Mouse (Mus musculus) liver, postnatal 0 days (tissue): ENCODE measurements around the gene Palld. TPM values are rescaled to one million over a fixed set of nuclear protein-coding genes. Genes with fewer than 3 reads are reported as not detected.

ENCODE experiments used
- ATAC-seq: fragments of 200-750 bp; cut with Nextera tagmentation; 2 replicates; pipeline ENCODE4 v1.8.0; 2017; ENCODE audit warnings: mild to moderate bottlenecking, moderate library complexity
- DNase-seq: peaks from one replicate; pipeline ENCODE4 v3.0.0-alpha.2; 2016
- H3K27ac ChIP-seq: fragments of 300-500 bp; sonication (generic); 2 replicates; pipeline ENCODE4 v1.5.1; 2014; ENCODE audit warnings: antibody characterized with exemption, moderate library complexity, mild to moderate bottlenecking, low read depth
- H3K27me3 ChIP-seq: fragments of 300-500 bp; sonication (generic); 2 replicates; pipeline ENCODE4 v1.6.1; 2014; ENCODE audit warnings: low read length, control low read depth, mixed read lengths; ENCODE audit not compliant: insufficient read depth
- H3K36me3 ChIP-seq: fragments of 300-500 bp; sonication (generic); replicated peaks from 2 replicates; pipeline ENCODE4 v1.6.1; 2014; ENCODE audit warnings: mild to moderate bottlenecking, control low read depth, low read length, moderate library complexity, mixed read lengths; ENCODE audit not compliant: insufficient read depth
- H3K4me1 ChIP-seq: fragments of 300-500 bp; sonication (generic); 2 replicates; pipeline ENCODE4 v1.6.1; 2014; ENCODE audit warnings: antibody characterized with exemption, mild to moderate bottlenecking, control low read depth; ENCODE audit not compliant: insufficient read depth
- H3K4me2 ChIP-seq: fragments of 300-500 bp; sonication (generic); 2 replicates; pipeline ENCODE4 v1.6.1; 2014; ENCODE audit warnings: low read depth, mild to moderate bottlenecking, low read length, moderate library complexity, mixed read lengths
- H3K4me3 ChIP-seq: fragments of 300-500 bp; sonication (generic); 2 replicates; pipeline ENCODE4 v1.5.1; 2014; ENCODE audit warnings: low read depth, low read length
- H3K9ac ChIP-seq: fragments of 300-500 bp; sonication (generic); replicated peaks from 2 replicates; pipeline ENCODE4 v1.6.1; 2014; ENCODE audit warnings: mild to moderate bottlenecking, moderate library complexity
- H3K9me3 ChIP-seq: fragments of 300-500 bp; sonication (generic); 2 replicates; pipeline ENCODE4 v1.6.1; 2016; ENCODE audit warnings: mild to moderate bottlenecking, control low read depth, low read length, mixed read lengths
- CTCF ChIP-seq: sonication (generic); IDR thresholded peaks from 2 replicates; pipeline ENCODE4 v1.5.1; 2016; ENCODE audit warnings: antibody characterized with exemption, low read depth
- EP300 ChIP-seq: IDR thresholded peaks from 2 replicates; pipeline ENCODE4 v1.6.1; 2016; ENCODE audit warnings: antibody characterized with exemption, low read depth, mild to moderate bottlenecking
- WGBS: fragments of 180-500 bp; shearing (Covaris S2); extraction: QIAGEN DNeasy Blood & Tissue Kit; methylation state at CpG from one replicate; pipeline ENCODE4 v1.1.7; 2014; ENCODE audit not compliant: insufficient replicate concordance; 5-methylcytosine and 5-hydroxymethylcytosine counted together
- polyA plus RNA-seq: library from polyadenylated mRNA; unstranded; fragments of >200 nt; fragmentation: Nextera tagmentation; extraction: Ambion mirVana; gene quantifications from 2 replicates; pipeline ENCODE4 v1.2.1, GENCODE M21; 2015

The Palld gene
- polyA plus RNA-seq, 1 experiment from 2014 or later = 11.7 TPM

- Histone ChIP-seq H3K36me3 (no peaks in the 10 kb centered on the region), H3K4me1 (no peaks in the 10 kb centered on the region), H3K27ac (no peak overlapping the region), H3K4me3 (no peak overlapping the region), H3K27me3 (no peaks in the 10 kb centered on the region), H3K9ac (no peak overlapping the region), H3K9me3 (no peaks in the 10 kb centered on the region), H3K4me2 (no peak overlapping the region)
- no peak for TF ChIP-seq EP300
- no peak for TF ChIP-seq CTCF
- no peak for DNase-seq
- 84% methylated on average over 8 of the region's 8 CpGs for WGBS
- ATAC-seq = no peak
Observed at GRCm38 (mm10) chr8:61646195-61646835, 256.2 kb downstream of the Palld start.

GRCm38 (mm10) chr8:61645642-61646041, 256.8 kb downstream of the Palld start:
- H3K9me3 ChIP-seq = no peaks in the 10 kb centered on the region
- no peak overlapping the region for H3K4me2 ChIP-seq
- H3K36me3 ChIP-seq = no peaks in the 10 kb centered on the region
- no peak overlapping the region for H3K27ac ChIP-seq
- DNase-seq = no peak
- no peak for ATAC-seq
- H3K4me1 ChIP-seq = no peaks in the 10 kb centered on the region
- no peak overlapping the region for H3K4me3 ChIP-seq
- no peak overlapping the region for H3K9ac ChIP-seq
- WGBS = 75% methylated on average over 6 of the region's 6 CpGs
- H3K27me3 ChIP-seq = no peaks in the 10 kb centered on the region
- no peak for TF ChIP-seq EP300
- no peak for TF ChIP-seq CTCF

DNA sequence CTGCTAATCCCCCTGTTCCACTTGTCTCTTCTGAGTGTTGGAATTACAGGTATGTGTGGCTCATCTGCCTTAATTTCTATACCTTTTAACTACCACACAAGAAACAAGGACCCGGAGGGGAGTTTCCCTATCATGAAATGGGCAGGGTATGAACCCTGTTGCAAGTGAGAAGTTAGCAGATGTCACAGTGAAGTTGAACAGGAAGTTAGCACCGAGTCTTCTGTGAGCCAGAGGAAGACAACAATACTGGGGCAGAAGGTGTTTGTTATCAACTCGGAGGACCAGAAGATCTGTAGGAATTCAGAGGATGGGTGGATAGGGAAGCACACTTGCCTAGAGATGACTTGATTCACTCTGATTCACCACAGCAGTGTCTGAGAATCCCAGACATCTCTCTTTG, 259.3 kb downstream of the Palld start:
- TF ChIP-seq EP300 (no peak), CTCF (no peak)
- DNase-seq (no peak), ATAC-seq (no peak)
- Histone ChIP-seq H3K4me2 (no peak overlapping the region), H3K9me3 (no peaks in the 10 kb centered on the region), H3K27me3 (no peaks in the 10 kb centered on the region), H3K27ac (no peak overlapping the region), H3K9ac (no peak overlapping the region), H3K4me3 (no peak overlapping the region), H3K36me3 (no peaks in the 10 kb centered on the region), H3K4me1 (no peaks in the 10 kb centered on the region)
- 31% methylated on average over 3 of the region's 3 CpGs for WGBS

GRCm38 (mm10) chr8:61642358-61642847, 260.1 kb downstream of the Palld start:
- no peaks in the 10 kb centered on the region for H3K4me1 ChIP-seq
- H3K9ac ChIP-seq = no peak overlapping the region
- WGBS = 67% methylated on average over 4 of the region's 4 CpGs
- H3K4me2 ChIP-seq = no peak overlapping the region
- no peak overlapping the region for H3K4me3 ChIP-seq
- no peak for TF ChIP-seq EP300
- TF ChIP-seq CTCF = no peak
- no peak for DNase-seq
- H3K27me3 ChIP-seq = no peaks in the 10 kb centered on the region
- H3K36me3 ChIP-seq = no peaks in the 10 kb centered on the region
- H3K27ac ChIP-seq = no peak overlapping the region
- H3K9me3 ChIP-seq = no peaks in the 10 kb centered on the region
- ATAC-seq = no peak

DNA sequence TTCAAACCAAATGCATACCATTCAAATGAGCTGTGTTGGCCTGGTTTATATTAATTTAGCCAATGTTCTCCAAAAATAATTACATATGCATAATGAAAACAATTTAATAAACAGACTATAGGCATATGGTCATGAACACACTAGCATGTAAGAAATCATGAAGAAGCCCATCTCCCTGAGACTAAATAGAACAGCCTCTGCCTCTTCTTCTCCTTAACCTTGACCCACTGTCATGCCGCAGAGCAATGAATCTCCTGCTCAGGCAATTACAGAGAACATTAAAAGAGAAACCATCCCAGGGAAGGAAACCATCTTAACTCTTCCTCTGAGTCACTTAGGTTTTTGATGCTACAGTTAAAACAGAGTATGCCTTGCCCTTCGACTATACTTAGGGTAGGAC, 262.9 kb downstream of the Palld start:
- ATAC-seq (no peak), DNase-seq (no peak)
- no peaks in the 10 kb centered on the region for H3K9me3 ChIP-seq
- no peaks in the 10 kb centered on the region for H3K36me3 ChIP-seq
- H3K27ac ChIP-seq = no peak overlapping the region
- no peak overlapping the region for H3K4me2 ChIP-seq
- H3K27me3 ChIP-seq = no peaks in the 10 kb centered on the region
- WGBS = 79% methylated on average over 2 of the region's 2 CpGs
- no peaks in the 10 kb centered on the region for H3K4me1 ChIP-seq
- no peak for TF ChIP-seq CTCF
- TF ChIP-seq EP300 = no peak
- H3K4me3 ChIP-seq = no peak overlapping the region
- H3K9ac ChIP-seq = no peak overlapping the region

- Histone ChIP-seq H3K36me3 (no peaks in the 10 kb centered on the region), H3K27me3 (no peaks in the 10 kb centered on the region), H3K4me2 (no peak overlapping the region), H3K4me3 (no peak overlapping the region), H3K27ac (no peak overlapping the region), H3K4me1 (0 out of 2 replicates have a peak, but pooled peaks cover 2% of the 10 kb centered on the region), H3K9ac (no peak overlapping the region), H3K9me3 (no peaks in the 10 kb centered on the region)
- 62% methylated on average over 3 of the region's 3 CpGs for WGBS
- TF ChIP-seq CTCF = no peak
- TF ChIP-seq EP300 = no peak
- DNase-seq = no peak
- ATAC-seq = no peak
Observed at GRCm38 (mm10) chr8:61639008-61639407, 263.5 kb downstream of the Palld start.
